Mouse (Mus musculus): ENCODE data around the gene Kcnab1.
"Not testable (repeated sequence)": the region's sequence is repeated elsewhere in the genome, so short reads cannot be mapped to it uniquely, and the experiment has no call there.

The Kcnab1 gene

DNA sequence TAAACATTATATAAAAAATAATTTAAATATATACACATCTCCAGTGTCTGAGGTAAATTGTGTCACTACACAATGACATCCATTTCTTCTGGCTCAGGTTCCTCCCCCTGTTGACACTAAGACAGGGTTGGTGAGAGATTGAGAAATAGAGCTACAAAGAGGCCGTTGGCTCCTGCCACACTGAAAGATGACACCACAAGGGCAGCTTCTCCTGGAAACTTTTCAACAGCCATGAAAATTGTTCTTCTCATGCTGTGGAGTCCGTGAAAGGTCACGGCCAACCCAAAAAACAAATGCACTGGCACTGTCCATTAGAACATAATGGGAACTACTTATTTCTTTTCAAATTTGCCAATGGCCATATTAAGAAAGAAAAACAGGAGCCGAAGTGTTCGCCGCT, 256.0 kb downstream of the Kcnab1 start:
- DNase-seq (ENCODE audit: low read depth, low spot score): peak; percentile 62

DNA sequence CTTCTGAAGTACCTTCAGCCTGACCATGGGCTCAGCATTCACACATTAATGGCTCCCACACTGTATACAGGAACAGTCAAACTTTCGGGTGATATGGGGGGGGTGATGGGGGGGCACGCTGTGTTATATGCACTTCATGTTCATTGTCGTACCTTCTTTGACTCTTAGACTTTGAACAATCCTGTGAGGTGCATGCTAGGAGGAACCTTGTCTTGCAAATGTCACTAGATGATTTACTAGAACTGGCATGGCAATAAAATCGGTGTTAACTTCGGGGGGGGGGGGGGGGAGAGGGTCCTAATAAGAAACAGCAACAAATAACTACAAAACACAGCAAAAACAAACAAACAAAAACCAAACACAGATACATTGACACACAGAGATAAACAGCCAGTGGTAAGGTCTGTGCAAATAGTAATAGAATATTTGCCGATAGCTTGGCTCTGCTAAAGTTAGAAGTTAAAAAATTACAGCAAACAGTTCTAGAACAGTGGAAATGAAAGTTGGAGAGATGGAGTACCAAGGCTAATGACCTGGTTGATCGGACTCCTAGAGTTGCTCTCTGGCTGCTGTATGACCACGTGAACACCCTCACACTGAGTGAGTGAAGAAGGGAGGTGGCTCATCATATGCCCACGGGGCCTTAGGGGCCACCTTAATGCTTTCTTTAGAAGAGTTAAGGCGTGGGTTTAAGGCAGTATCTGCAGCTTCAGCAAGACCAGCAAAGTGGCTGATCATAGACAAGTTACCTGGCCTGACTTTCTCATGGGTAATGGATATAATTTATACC, 256.9 kb downstream of the Kcnab1 start:
- no peak for DNase-seq (ENCODE audit: low read depth, low spot score)

DNA sequence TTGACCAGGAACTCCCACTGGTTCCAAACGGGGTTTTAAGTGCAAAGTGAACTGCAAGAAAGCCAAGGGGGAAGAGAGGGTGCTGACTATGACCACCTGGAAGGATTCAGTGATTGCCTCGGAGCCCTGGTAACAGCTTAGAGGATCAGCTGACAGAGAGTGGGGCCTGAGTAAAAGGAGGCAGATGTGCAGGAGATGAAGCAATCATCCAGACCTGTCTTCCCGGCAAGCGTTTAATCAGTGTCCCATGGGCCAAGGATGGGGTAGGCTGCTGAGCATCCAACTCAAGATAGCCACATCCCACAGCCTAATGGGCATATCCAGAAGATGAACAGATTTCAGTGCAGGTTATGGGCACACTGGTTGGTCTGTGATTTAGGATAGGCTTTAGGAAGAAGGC, 258.8 kb downstream of the Kcnab1 start:
- no peak for DNase-seq (ENCODE audit: low read depth, low spot score)

DNA sequence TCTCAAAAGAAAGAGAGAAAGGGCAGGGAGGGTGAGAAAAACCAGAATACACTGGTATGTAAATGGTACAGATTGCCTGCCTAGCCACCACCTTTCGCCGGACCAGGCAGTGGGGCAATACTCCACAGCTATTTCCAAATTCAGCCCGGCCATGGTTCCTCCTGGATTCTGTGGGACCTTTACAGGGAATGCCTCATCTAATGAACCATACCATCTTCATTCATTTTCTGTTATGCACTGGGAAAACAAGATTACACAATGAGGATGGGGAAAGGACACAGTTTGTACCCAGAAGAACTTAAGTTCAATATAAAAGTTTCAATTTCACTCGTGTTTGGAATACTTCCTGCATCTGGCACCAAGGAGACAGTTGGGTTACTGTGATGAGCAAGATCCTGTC, 263.4 kb downstream of the Kcnab1 start:
- no peak for DNase-seq (ENCODE audit: low read depth, low spot score)

DNA sequence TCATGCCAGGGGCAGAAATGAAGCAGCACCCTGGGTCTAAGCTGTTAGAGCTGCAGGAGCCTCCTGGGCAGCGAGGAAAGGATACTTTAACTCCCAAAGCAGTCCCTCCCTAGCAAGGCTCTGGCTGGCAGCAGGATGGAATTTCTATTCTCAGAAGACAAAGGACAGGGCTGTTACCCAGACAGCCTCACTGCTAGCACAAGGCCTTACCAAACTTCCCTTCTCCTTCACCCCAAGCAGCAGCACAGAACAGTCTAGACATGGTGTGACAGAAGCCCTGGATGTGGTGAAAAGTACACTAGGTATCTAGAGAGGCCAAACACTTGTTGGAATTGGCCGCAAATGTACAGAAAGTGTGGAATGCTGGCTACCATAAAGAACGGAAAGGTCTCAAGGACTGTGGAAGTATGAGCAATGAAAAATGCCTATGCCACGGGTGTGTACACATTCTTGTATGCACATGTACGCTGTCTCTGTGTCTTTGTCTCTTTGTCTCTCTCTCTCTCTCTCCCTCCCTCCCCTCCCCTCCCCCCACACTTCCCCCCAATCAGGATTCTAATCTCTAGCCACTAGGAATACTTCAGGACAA, 264.5 kb downstream of the Kcnab1 start:
- no peak for DNase-seq (ENCODE audit: low read depth, low spot score)

DNA sequence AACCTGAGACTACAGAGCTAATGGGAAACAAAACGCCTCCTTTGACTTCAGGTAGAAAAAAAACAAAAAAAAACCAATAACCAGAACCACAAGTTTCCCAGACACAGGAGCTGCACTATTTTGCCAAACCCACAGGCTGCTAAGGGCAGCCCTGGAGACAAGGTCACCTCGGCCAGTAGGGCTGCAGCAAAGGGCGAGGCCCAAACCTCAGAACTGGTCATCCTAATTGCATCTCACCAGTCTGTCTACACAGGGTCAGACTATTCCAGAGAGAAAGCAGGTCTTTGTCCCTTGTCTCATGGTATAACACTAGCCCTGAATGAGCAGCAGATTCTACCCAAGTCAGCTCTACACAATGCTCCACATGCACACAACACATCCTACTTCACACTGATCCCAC, 265.5 kb downstream of the Kcnab1 start:
- peak; percentile 58 for DNase-seq (ENCODE audit: low read depth, low spot score)

DNA sequence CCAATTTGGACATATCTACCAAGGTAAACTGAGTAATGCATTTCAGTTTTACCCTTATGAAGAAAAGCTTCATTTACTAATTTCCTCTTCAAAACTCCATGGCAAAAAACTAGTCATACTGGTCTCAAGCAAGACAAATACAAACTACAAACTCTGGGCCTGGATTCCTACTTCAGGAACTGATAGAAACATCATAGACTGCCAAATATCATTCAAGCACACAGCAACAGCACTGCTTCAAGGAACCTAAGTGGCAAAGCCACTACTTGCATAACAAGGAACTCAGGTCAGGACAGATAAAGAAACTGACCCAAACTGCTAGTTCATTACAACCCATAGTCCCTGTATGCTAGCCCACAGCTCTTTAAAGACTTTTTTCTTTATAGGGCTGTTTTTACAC, 269.5 kb downstream of the Kcnab1 start:
- no peak for DNase-seq (ENCODE audit: low read depth, low spot score)

DNA sequence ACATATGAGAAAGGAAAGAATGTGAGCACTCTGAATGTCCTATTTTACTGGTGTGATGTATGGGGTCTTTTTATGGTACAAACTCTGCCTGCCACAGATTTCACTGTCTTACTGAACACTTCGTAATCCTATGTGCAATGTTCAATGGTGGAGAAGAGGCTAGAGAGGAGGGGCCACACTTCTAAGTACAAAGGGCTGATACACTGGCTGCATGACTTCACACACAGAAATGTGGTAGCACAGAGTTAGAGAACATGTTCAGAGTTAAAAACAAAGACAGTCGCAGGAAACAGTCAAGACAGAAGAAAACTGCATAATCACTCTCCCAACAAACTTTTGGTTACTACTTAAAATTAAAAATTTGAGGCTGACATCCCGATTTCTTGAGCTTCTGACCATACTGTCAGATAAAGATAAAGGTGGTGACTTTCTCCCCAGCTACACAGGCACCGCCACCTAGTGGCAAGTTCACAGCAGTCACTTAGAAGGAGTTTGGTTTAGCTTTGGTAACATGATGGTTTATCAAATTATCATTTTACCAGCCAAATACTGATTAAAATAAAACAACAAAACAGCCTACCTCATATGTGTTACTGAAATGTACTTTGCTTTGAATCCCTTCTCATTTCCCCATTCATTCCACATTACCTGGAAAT, 270.8 kb downstream of the Kcnab1 start:
- peak; percentile 73 for DNase-seq (ENCODE audit: low read depth, low spot score)

DNA sequence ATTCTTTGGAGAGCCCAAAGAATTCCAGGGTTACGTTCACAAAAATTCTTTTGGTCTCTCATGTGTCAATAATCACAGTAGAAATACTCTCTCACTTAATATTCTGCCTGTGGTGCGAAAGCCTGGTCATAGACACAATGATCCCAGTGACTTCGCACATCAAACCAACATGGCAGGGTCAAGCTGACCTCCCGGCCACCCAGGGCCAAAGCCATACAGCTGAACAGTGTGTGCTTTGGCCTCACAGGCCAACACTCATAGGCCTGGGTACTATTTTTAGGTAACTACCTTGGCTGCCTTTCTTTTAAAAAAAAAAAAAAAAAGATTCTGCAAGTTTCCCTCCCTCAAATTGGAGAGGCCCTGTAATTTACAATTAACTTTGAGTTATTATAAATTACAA, 271.9 kb downstream of the Kcnab1 start:
- no peak for DNase-seq (ENCODE audit: low read depth, low spot score)

DNA sequence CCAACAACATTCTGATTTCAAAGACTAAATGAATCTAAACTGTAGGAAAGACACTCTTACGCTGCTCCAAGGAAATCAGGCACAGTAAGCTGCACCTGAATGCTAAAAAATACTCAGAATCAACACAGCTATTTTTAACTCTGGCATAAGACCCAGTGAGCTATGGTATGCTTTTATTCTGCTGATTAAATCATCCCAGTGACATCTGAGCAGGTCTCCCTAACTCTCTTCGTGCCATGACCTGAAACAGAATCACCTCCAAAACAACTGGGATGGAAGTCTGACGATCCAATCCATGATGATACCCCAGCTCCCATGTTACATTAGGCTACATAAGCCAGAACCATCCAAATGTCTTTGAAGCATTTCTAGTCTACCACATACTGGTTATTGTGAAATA, 275.2 kb downstream of the Kcnab1 start:
- no peak for DNase-seq (ENCODE audit: low read depth, low spot score)

DNA sequence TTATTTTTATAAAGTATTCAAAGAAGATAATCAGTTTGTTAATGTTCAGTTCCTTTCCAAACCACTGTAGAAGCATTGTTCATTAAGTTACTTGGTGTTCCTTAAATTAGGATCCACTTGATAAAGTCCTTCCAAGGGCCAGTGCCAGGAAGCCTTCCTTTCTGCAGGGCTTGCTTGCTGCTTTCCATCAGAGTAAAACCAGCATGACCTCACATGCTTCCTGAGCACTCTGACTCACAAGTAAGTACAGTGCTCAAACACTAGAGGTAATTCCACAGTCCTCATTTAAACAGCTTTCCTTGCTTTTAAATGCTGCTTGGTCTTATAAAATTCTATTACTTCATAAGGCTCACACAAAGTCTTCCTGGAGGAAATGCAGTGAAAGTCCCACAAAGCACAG, 276.6 kb downstream of the Kcnab1 start:
- DNase-seq (ENCODE audit: low read depth, low spot score): peak; percentile 39

DNA sequence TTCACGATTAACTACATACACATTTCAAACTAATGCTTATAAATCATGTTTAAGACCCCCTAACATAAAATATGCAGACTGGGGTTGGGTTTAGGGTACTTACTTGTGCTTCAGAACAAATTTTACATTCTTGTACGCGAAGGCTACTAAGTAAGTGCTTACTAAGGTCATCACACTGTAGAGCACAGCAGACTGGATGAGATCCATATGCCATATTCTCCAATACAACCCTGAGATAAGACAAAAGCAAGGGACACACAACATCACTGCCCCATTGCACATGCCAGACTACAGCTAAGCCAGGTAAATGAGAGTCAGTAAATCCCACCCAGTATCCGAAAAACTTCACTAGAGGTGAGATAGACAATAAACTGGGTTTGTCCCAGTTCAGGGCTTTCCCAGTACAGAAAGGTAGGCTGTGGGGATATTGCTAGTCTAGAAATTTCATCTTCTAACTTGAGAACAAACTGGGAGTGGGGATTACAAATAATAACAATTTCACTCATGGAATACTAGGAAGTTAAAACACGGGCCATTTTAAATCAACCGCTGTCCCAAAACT, 282.1 kb downstream of the Kcnab1 start:
- DNase-seq (ENCODE audit: low read depth, low spot score): peak; percentile 33

DNA sequence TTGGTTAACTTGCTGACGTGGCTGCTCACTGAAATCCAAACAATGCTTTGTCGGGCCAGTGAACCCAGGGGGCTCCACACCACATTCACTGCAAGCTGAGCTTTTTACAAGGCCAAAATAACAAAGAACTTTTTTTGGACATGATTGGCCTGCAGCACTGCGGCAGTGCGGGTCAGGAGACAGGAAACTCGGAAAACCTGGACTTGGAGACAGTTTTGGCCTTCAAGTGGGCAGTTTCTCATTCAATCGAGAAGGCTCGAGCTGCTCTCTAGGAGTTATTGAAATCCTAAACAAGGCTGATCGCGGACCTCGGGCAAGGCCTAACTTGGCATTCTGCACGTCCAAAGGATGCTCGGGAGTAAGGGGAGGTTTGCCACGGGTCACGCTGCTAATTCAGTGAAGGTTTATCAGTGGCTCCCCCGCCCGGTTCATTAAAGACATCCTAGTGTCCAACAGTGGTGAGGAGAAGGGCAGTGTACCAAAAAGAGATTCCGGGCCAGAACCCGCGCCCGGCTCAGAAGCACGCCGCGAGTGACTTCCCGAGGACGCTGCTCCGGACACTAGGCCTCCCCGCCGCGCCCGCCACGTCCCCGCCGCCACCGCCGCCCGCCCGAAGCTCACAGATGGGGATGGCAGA, 282.7 kb downstream of the Kcnab1 start:
- peak; percentile 67 for DNase-seq (ENCODE audit: low read depth, low spot score)

DNA sequence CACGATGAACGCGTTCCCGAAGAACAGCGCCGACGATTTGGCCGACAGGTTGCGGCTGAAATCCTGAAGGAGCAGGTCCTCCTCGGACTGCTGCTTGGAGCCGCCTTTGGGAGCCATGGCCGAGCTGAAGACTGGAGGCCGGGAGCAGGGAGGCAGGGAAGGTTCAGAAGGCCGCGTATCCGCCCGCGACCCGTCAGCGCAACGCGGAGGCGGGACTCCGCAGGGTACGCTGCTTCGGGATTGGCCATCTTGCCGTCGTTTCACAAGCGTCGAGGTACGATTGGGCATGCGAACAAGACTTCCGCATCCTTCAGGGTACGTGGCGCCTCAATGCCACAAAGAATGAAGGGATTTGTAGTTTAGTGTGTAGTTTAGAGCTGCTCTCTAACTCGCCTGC, 283.2 kb downstream of the Kcnab1 start, which contains the start of gene Ssr3:
Ssr3 (minus strand) TSS at position 203 of the 397 bp plus-strand sequence.
- DNase-seq (ENCODE audit: low read depth, low spot score): peak; percentile 98

DNA sequence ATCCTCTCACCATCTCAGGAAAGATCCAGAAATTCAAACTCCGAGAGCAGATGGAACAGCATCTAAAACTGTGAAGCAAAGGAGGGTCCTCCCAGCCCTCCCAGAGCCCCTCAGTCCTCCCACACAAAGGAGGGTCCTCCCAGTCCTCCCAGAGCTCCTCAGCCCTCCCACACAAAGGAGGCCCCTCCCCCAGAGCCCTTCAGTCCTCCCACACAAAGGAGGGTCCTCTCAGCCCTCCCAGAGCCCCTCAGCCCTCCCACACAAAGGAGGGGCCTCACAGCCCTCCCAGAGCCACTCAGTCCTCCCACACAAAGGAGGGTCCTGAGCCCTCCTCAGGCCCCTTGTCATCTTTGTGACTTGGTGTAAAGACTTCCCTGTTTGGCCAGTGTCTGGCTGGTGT, 285.9 kb downstream of the Kcnab1 start:
- not testable (repeated sequence) for DNase-seq (ENCODE audit: low read depth, low spot score)

DNA sequence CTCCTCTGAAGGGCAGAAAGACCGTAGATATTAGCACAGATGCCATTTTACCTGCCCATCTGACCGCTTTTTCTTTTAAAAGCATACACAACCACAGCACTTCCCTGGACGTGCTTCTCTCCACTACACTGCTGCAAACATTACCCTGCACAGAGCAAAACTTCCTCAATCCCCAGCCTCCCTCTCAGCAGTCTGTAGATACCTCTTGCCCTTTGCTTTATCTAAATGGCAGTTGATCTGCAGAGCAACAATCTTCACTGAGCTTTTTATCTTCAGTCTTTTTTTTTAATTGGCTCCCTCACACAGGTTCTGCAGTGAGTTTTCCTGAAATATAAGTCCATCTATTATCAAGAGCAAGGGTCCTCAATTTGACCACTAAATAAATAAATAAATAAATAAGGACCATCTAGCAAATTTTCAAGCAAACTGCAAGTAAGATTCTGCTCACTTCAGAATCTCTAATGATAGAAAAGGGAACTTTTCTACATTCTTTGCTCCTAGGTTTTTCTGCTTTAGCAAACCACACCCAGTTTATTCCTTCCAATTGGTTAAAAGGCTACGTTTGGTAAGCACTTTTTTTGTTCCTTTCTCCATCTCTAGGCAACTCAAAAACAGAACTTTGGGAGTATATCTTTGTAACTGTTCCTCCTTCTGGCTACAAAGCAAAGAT, 287.8 kb downstream of the Kcnab1 start:
- no peak for DNase-seq (ENCODE audit: low read depth, low spot score)

DNA sequence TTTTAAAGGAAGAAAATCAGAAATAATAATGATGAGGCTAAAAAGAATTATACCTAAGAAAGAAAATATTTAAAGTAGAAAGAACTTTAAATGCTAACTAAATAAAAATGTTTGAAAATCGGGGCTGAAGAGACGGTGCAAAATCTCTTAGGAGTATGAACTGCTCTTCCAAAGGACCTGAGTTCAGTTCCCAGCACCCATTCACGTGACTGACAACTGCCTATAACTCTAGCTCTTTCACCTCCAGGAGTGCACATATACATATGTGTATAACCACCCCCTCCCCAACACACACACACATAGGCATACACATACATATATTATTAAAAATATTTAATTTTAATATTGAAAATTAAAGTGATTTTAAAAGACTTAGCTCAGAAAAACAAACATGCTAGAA, 288.4 kb downstream of the Kcnab1 start:
- DNase-seq (ENCODE audit: low read depth, low spot score): no peak

DNA sequence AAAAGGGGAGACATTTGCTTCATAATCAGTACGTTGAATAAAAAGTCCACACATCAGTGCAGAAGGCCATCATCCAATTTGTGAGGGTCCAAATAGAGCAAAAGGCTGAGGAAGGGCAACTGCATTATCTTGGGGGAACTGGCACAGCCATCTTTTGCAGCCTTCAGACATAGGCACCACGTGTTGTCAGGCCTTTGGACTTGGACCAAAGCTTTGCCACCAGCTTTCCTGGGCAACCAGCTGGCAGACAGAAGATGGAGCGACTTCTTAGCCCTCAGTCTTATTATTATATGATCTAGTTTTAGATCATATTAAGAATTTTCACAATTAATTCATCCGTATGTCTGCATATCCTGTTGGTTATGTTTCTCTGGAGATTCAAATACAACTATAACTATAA, 296.6 kb downstream of the Kcnab1 start:
- DNase-seq (ENCODE audit: low read depth, low spot score): no peak

DNA sequence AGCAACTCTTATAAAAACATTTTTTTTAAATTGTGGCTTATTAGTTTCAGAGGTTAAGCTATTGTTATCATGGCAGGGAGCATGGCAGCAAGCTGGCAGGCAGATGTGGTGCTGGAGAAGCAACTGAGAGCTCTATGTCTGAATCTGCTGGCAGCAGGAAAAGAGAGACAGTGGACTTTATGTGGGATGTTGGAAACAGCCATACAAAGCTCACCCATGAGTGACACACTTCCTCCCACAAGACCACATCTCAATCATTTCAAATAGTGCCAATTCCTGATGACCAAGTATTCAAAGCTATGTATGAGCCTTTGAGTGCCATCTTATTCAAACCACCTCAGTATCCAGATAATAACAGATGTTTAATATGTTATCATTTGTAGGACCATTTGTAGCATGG, 298.7 kb downstream of the Kcnab1 start:
- DNase-seq (ENCODE audit: low read depth, low spot score): no peak

DNA sequence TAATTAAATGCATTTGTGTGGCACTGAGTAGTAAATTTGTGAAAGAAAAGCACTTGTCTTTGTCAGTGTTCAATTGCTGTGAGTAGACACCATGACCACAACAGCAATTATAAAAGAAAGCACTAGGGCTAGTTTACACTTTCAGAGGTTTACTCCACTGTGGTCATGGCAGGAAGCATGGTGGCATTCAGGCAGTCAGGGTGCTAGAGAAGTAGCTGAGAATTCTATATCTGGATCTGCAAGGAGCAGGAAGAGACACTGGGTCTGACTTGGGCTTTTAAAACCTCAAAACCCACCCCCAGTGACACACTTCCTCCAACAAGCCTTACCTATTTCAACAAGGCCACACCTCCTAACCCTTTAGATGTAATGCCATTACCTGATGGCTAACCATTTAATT, 307.4 kb downstream of the Kcnab1 start:
- no peak for DNase-seq (ENCODE audit: low read depth, low spot score)

DNA sequence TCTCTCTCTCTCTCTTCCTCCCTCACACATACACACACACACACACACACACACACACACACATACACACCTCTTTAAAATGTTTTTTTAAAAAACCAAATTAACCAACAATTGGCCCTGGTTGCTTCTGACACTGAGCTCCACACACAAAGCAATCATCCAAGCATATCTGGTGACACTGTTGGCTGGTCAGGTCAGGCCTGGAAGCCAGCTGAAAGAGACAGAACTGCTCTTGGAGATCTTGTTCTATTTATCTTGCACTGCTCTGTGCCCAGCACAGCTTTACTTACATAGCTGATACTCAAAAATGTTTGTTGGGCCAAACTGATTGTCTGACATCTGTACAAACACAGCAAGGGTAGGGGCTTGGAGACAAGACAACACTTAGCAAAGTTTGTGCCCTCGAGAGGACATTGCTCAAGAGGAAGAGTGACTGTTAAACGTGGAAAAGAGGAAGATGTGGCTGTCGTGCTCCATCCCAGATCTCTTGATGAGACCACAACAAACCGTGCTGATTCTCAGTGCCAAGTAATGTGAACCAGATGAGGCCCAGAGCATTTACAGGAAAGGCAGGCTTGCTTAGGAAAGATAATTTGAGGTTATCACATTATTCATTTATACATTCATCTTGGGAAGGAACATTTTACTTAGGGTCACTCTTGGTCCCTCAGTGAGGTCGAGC, 308.9 kb downstream of the Kcnab1 start:
- DNase-seq (ENCODE audit: low read depth, low spot score): no peak

Measured in 3T3-L1 (cell line).